Mouse (Mus musculus): ENCODE measurements around the gene Per2.
A peak's percentile ranks its signal among the peaks of the same experiment; 100 is the strongest.
"Not testable (repeated sequence)": the region's sequence is repeated elsewhere in the genome, so short reads cannot be mapped to it uniquely, and the experiment has no call there.

Per2 gene

DNA sequence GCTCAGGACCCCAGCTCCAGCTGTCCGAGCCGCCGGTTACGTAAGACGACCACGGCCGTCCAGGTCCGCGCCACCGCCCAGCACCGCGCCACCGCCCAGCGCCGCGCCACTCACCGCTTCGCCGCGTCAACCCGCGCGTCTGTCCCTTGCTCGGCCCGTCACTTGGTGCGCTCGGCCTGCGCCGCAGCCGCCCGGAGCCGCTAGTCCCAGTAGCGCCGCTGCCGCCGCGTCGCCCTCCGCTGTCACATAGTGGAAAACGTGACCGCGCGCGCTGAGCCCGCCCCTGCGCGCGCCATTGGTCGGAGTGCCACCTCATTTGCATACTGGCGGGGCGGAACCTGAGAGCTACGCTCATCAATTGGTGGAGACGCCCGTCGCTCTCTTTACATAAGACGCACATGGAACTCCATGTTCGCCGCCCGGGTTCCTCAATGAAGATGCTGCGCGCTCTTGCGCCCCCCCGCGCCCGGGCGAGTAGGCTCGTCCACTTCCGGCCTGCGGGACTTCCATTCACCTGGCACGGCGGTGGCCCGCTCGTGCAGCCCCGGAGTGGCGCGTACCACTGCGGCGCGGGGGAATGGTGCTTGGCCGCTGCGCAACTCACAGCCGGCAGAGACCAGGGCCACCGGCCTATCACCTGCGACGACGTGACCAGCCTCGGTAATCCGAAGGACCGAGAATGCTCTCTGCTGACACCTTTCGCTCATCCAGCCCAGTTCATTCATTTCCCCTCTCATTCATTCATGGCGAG is at the start of gene Per2:
TSS of gene Per2 (minus strand) at position 266 of the 751 bp plus-strand sequence.
- peak; percentile 99 to 100 for DNase-seq (ENCODE audit: low spot score in 2 of 2)

DNA sequence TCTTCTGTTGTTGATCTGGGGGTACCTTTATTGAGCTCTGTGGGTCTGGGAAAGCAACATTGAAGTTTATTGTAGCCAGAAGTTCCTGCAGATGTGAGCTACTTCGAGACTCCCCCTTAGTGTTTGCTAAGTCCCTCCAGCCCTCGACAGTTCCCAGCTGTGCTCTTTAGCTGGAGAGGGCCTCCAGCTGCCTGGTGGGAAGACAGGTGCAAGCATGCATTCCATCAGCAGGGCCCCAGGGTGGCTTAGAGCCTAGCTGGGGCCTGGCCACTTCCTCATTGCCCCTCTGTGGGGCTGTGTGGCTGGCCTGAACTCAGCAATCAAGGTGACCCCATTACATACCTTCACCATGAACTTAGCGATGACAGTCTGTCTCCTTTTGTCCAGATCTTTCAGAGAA is 45.5 kb upstream of the Per2 start:
- DNase-seq (ENCODE audit: low spot score in 2 of 2) = no peak

DNA sequence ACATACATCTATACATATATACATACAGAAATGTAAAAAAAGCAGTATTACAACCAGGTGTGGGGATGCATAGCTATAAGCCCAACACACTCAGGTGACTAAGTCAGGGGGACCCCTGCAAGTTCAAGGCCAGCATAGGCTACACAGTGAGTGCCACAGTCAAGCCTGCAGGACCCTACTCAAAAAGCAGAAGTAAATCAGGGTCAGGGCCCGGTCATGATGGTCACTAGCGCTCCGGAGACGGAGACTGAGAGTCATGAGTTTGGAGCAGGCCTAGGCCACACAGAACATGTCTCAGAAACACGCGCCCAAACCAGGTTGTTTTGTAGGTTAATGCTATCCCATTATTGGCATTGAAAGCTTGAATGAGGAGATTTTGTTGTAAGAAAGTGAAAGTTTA is 39.5 kb upstream of the Per2 start:
- no peak for DNase-seq (ENCODE audit: low spot score in 2 of 2)

DNA sequence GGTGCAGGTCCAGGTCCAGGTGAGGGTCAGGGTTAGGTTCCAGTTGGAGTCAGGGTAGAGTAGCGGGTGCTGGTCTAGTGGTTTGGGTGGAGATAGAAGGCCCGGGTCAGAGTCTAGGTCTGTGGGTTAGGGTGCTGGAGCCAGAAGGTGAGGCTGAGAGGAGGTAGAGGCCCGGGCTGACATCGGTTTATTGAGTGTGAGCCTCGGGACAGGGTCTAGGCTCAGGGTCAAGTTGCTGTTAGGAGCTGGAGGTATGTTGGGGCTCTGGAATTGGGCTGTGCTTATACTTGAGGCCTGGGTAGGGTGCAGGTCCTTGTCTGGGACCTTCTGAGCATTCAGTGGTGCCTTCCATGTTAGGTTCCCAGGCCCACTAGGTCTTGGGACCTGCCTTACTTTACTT is 36.2 kb upstream of the Per2 start:
- no peak for DNase-seq (ENCODE audit: low spot score in 2 of 2)

DNA sequence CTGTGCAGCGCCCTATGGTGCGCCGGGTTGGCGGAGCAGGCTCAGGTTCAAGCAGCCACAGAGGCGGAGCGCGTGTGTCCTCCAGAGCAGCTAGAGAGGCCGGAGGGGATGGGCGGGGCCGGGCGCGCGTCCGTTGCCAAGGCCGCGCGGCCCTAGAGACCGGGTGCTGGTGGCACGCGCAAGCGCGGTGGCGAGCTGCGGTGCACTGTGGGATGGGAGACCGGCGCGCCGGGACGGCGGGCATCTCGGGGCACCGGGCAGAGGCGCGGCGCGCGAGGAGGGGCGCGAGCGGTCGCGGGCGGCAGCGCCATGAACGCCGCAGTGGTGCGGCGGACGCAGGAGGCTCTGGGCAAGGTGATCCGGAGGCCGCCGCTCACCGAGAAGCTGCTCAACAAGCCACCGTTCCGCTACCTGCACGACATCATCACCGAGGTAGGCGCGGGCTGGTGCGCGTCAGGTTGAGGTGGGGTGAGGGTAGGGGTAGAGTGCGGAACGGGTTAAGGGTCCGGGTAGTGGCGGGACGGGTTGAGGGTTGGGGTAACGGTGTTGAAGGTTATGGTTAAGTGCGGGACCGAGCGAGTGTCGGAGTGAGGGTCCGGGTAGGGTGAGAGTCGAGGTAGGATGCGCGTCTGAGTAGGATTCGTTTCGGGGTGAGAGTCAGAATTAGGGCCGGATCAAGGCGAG is 35.5 kb upstream of the Per2 start, which contains the start of gene Traf3ip1:
TSS of gene Traf3ip1 (plus strand) at position 191 of the 684 bp plus-strand sequence.
- peak; percentile 95 to 96 for DNase-seq (ENCODE audit: low spot score in 2 of 2)

DNA sequence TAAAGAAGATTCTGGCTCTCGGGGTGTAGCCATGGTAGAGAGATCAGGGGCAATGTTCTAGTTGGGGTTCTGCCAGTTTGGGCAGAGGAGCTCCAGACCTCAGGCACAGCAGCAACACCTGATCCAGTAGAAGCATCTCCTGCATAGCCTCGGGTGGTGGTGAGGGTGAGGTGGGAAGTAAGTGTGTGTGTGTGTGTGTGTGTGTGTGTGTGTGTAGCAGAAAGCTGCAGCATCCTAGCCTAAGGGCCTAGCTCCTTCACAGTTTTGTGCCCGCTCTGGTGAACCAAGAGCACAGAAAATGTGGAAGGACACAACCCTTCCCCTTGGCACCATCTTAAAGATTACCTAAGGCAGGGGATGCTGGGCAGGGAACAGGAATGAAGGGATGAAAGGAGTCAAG is 34.8 kb upstream of the Per2 start:
- no peak for DNase-seq (ENCODE audit: low spot score in 2 of 2)

DNA sequence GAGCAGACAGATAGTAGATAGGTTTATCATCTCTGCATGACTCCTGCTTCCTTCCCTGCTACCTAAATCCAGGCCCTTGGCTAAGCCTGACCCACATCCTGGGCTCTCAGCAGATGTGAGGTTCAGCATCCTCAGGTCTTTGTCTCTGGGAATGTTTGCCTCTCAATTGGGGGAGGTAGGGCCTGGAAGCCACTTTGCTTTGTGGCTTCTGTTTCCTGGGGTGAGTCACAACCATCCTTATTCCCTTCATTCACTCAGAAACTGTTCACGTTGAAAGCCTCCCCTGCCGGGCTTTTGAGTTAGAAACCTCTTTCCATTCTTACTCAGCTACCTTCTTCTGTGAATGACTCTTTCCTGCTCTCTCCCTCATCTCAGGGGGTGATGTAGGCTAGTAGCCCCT is 33.6 kb upstream of the Per2 start:
- no peak for DNase-seq (ENCODE audit: low spot score in 2 of 2)

DNA sequence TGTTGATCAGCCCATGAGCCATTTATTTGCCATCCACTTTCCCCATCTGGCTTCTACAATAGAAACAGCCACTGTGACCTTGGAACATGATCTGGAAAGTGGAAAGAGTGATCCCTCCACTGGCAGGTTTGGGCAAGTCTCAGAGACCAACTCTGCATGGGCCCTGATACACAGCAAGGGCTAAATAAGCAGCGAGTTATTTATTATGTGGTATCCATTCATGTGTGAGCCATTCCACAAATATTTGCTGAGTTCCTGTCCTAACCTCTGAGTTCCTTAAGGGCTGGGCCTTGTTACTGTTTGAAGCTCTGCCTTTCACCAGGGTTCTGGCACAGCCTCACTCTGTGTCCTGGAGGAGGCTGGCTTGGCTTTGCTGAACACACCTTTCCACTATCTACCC is 31.2 kb upstream of the Per2 start:
- no peak for DNase-seq (ENCODE audit: low spot score in 2 of 2)

DNA sequence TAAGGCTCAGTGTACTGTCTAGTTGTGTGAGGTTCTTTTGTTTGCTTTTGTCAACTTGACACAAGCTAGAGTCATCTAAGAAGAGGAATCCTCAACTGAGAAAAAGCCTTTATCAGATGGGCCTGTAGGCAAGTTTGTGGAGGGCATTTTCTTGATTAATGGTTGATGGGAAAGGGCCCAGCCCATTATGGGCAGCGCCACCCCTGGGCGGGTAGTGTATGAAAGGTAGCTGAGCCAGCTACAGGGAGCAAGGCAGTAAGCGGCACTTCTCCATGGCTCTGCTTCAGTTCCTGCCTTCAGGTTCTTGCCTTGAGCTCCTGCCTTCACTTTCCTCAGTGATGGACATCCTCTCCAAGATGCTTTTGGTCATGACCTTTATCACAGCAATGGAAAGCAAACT is 27.0 kb upstream of the Per2 start:
- DNase-seq (ENCODE audit: low spot score in 2 of 2) = no peak

DNA sequence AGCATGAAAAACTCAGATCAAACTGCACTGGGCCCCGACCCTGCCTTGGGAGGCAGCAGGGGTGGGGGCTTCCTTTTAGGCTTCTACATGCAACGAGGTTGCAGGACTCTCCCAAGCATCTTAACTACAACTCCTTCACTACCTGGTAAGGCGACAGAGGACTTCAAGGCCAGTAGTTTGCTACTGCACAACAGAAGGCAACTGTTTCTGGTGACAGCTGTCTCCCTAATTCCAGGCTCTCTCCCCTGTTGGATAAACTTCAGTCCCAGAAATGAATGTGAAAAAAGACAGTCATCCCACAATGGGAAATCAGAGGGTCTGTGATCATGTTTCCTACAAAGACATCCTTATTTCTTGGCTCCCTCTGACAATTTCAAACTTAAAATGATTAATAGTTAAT is 26.3 kb upstream of the Per2 start:
- DNase-seq (ENCODE audit: low spot score in 2 of 2) = no peak

DNA sequence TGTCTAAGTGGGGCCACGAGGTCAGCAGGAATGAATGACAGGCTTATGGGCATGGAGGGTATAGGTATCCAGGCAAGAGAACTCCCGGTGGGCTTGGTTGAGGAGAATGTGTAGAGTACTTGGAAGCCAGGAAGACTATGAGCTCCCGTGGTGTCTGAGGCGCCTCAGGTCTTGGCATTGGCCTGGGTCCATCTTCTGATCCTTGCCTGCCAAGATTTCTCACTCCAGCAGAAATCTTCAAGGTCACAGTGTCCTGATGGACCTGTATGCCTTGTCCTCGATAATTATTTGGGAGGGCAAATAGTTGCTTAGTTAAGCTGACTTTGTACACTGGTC is 24.9 kb upstream of the Per2 start:
- DNase-seq (ENCODE audit: low spot score in 2 of 2) = no peak

DNA sequence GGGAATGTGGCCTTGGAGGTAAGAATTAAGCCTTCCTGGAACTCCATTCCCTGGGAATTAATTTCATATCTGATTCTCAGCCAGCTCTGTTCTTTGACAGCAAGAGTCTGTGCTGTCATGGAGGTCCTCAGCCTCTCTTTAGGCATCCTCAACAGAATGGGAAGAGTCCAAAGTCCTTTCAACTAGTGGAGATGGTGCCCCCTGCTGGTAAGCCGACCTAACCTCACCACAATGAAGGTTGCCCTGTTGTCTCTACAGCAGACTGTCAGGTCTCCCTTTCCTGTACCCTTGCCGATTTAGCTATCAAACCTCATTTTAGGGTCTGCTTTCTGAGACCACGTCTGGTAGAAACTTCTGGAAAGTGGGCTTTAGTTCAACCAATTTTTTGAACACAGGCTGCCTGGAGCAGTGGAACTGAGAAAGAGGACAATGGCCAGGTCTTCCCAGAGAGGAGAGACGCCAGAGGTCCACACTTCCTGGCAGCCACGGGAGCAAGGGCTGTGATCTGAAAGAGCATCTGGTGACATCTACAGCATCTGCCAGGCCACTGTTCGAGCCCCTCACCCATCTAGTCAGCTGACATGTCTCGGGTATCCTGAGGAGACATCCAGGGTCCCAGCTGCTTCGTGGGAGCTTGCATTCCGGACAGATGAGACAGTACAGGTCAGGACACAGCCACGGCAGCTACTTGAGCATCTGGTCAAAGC is 24.3 kb upstream of the Per2 start:
- DNase-seq (ENCODE audit: low spot score in 2 of 2) = peak; percentile 60 to 82

DNA sequence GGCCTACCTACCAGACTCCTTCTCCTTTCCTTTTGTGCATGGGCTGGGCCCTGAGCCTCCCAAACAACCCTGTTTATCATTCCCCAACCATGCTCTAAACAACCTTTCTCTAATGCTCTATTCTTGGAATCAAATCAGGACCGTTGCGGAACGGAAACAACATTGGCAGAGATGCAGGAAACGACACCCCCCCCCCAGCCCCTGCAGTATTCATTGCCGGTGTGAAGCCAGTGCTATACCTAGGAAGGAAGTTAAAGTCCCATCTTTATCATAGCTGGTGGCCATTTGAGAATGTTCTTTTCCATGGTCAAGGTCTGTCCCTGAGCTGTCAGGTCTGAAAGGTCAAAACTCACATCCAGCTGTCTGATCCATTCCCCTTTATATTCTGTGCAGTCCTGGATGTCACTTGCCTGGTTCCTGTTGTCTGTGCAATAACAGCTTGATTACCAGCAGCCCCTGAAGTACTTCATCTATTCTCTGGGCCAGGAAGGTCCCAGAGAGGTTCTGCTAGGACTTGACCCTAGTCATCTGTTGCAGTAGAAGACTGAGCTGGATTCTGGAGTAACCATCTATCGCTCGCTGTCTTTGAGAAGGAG is 23.6 kb upstream of the Per2 start:
- no peak for DNase-seq (ENCODE audit: low spot score in 2 of 2)

DNA sequence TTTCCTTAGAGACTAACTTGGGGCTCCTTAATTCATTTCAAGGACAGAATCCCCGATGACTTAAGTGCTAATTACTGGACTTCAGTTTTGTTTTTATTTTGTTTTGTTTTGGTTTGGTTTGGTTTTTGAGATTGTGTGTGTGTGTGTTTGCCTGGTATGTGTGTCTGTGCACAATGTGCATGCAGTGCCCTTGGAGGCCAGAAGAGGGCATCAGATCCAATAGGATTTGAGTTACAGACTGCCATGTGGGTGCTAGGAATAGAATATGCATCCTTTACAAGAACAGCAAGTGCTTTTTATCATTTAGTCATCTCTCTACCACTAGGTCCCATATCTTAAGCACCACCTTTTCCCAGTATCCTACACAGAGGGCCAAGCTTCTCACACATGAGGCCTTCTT is 19.8 kb upstream of the Per2 start:
- no peak for DNase-seq (ENCODE audit: low spot score in 2 of 2)

DNA sequence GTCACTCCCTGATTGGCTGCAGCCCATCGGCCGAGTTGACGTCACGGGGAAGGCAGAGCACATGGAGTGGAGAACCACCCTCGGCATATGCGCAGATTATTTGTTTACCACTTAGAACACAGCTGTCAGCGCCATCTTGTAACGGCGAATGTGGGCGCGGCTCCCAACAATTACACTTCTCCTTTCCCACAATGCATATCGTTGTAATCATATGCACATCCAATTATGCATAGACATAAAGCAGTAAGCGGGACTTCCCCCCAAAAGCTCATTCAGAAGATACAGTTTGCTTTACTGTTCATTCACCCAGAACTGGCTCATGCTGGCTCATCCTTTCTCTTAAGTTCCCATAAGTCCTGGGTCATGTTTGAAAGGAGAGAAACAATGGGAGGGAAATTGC is 19.0 kb upstream of the Per2 start:
- not testable (repeated sequence) for DNase-seq (ENCODE audit: low spot score in 2 of 2)

DNA sequence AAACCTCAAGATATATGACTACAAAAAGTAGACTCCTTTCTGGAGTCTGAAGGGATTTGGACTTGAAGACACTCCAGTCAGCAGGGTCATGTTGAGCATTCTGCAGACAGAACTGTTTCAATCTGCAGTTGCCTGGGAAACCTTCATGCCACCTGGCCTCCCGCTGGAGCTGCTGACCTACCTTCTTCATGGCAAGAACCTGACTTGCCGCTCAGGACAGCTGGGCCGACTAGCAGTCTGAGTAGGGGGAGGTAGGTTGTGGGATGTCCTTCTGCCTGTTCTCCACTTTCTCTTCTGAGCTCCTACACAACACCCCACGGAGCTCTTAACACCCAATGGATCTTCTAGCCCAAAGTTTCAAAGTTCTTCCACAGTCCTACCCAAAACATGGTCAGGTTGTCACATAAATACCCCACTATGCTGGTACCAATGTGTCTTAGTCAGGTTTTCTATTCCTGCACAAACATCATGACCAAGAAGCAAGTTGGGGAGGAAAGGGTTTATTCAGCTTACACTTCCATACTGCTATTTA is 10.8 kb upstream of the Per2 start:
- no peak for DNase-seq (ENCODE audit: low spot score in 2 of 2)

DNA sequence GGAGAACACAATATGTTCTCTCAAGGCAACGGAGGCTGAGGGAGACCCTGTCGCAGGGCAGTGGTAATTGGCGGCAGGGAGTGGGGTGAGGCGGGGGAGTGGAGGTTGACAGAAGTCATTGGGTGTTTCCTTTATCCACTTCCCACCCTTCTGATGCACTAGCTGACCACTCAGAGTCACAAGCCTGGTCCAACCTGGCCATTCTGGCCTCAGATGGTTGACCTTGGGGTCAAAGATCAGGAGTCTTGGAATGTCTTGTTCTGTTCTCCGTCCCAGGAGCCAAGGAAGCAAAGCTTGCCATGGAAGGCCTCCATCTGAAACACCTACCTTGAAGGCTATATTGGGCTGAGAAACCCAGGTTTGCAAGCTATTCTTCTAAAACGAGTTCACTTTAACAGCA is 7.1 kb upstream of the Per2 start:
- DNase-seq (ENCODE audit: low spot score in 2 of 2) = no peak

DNA sequence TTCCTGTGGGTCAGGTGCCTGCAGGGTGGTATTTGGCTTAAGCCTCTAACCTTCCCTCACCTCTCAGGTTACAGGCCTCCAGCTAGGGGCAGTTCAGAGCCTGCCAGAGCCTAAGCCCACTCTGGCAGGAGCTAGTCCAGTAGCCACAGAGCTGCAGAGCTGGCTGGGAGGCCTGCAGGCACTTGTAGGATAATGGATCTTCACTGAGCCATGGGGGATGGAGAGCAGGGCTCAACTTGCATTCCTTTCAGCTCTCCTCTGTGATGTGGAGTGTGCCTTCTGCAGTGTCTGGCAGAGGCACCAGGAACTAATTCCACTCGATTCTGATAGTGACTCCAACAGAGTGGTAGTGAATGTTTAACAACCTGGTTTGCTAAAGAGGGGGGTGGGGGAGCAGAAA is 6.1 kb upstream of the Per2 start:
- DNase-seq (ENCODE audit: low spot score in 2 of 2) = no peak

DNA sequence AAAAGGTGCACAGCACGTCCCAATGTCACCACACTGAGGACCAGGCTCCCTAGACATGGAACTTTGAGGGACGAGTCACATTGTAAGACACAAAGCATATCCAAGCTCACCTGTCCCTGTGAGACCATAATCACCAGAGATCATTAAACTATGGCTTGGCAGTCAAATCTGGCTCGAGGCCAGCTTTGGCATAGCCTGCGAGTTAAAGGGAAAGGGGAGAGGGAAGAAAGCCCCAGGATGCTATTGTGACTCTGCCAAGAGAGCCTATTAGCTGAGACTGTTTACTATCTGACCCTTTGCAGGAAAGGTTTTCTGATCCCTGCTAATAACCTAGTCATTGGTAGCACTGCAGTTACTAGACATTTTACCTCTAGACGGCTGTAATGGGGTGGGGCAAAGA is 5.3 kb upstream of the Per2 start:
- no peak for DNase-seq (ENCODE audit: low spot score in 2 of 2)

DNA sequence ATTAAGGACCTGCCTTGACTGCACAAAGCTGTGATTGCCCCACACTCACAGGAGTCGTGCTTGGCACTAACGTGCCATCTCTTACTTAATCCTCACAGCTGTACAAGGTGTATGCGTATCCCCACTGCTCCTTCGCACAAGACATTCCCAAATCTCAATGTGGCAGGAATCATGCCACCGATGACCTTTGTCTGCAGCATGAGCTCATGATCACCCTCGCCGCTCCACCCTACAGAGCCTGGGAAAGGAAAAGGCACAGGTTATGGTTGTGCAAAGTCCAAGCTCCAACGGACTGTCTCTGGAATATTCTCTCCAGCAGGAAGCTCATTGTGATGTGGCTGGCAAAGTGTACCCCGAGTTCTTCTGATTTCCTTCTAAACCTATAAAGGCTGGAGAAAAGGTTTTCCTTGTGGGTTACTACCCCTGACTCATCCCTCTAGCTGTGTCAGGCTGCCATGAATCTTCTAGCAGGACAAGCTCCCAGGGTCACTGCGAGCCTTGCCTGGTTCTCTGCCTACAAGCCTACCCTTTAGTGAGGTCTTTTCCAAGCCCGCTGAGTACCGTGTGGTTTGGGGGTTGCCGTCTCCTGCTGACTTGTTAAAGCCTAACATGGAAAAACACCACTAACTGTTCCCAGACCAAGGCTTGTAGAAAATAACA is 4.3 kb upstream of the Per2 start:
- no peak for DNase-seq (ENCODE audit: low spot score in 2 of 2)

DNA sequence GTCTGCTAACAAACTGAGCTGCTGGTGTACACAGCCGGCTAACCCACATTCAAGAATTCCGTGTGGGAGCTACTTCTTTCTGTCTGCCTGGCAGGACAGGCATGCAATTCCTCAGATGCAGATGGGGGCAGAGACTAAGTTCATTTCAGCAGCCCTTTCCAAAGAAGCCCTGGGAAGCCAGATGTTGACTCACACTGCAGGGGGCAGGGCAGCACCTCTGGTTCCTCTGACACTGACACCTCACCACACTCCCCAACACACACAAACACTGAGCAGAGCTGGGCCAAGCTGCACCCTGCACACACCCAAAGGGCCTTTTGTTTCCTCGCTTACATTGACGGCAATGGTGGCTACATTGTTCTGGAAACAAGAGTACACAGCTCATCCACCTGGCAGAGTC is 1.4 kb upstream of the Per2 start:
- DNase-seq (ENCODE audit: low spot score in 2 of 2) = peak in 1 of 2 experiments; percentile 22

DNA sequence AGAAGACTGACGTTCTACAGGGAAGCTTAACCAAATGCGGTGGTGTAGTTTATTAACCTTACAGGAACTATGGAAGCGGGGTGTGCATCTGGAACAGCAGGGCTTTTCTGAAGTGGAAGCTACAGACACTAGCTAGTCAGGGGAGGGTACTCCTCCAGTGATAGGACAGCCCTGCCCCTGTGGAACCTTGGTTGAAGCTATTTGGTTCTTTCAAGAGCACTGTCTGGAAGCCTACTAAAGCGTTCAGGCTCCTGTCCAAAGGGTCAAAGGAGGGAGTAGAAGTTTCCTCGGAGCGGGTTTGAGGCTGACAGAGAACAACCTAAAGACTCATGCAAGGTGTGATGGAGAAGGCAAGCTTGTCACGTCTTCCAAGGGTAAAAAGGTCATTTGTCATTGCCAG is 945 bp upstream of the Per2 start:
- DNase-seq (ENCODE audit: low spot score in 2 of 2) = peak in 1 of 2 experiments; percentile 26

All from right cerebral cortex, postnatal 10 days (tissue).